21 mouse cellular contexts compared by ENCODE assay signal in genomic region chr19:6035966-6036585, GRCm38 (mm10).
"Had no signal": no experiment of that assay in that cellular context is flagged by ENCODE, and none has a peak within 500 bp of the region (broad histone marks: within the 10 kb centered on the region; RNA-seq: fewer than 3 reads in every experiment).

No protein-coding gene starts in this region.

- H3K9ac ChIP-seq: limb, embryonic 13.5 days; liver, embryonic 15.5 days; midbrain, embryonic 13.5 days; neural tube, embryonic 13.5 days had no signal

- H3K4me1 ChIP-seq: limb, embryonic 10.5 days; limb, embryonic 13.5 days; midbrain, embryonic 10.5 days; midbrain, embryonic 13.5 days; neural tube, embryonic 13.5 days had no signal

- H3K4me3 ChIP-seq: limb, embryonic 10.5 days; limb, embryonic 13.5 days; liver, embryonic 15.5 days; megakaryocyte, embryonic 14.5 days; midbrain, embryonic 10.5 days; midbrain, embryonic 13.5 days; myocyte; neural tube, embryonic 13.5 days had no signal

- H3K4me2 ChIP-seq: limb, embryonic 13.5 days; liver, embryonic 11.5 days; liver, embryonic 15.5 days; midbrain, embryonic 13.5 days; neural tube, embryonic 13.5 days had no signal

- H3K27me3 ChIP-seq: limb, embryonic 13.5 days; liver, embryonic 15.5 days; midbrain, embryonic 13.5 days; neural tube, embryonic 13.5 days had no signal

- H3K27ac ChIP-seq: limb, embryonic 10.5 days; limb, embryonic 13.5 days; liver, embryonic 15.5 days; midbrain, embryonic 10.5 days; midbrain, embryonic 13.5 days; neural tube, embryonic 13.5 days had no signal

- H3K36me3 ChIP-seq: limb, embryonic 10.5 days; limb, embryonic 13.5 days; liver, embryonic 15.5 days; midbrain, embryonic 10.5 days; midbrain, embryonic 13.5 days; neural tube, embryonic 13.5 days had no signal

- H3K9me3 ChIP-seq: limb, embryonic 10.5 days; limb, embryonic 13.5 days; liver, embryonic 15.5 days; megakaryocyte, embryonic 14.5 days; midbrain, embryonic 10.5 days; midbrain, embryonic 13.5 days; neural tube, embryonic 13.5 days had no signal

- DNase-seq: kidney, adult 18-20 months; kidney, adult 9 months; kidney, postnatal 14 days; kidney, postnatal 4 days; lung, adult 2 months; lung, postnatal 14 days; lung, postnatal 4 days; right cerebral cortex, adult 18-20 months; right cerebral cortex, postnatal 14 days; thymus, postnatal 25 days had no signal

- ATAC-seq: inflammation-experienced regulatory T-cells, adult 6 months; midbrain, embryonic 13.5 days; midbrain, embryonic 16.5 days had no signal
